ENCODE assay signal across 9 mouse cellular contexts in genomic region chr9:73045204-73045603, GRCm38 (mm10). TPM values are rescaled to one million over a fixed set of nuclear protein-coding genes. Genes with fewer than 3 reads are reported as not detected.
DNase-seq lines count a peak whose midpoint lies in the region; ATAC-seq and TF ChIP-seq lines count a peak whose summit lies in the region.
"Had no signal": no experiment of that assay in that cellular context is flagged by ENCODE, and none has a peak within 500 bp of the region (broad histone marks: within the 10 kb centered on the region; RNA-seq: fewer than 3 reads in every experiment).

No protein-coding gene starts in this region.

- H3K9me3 ChIP-seq in CH12.LX (replicated peaks; ENCODE audit: low read length), result no peaks in the 10 kb centered on the region
- H3K9me3 ChIP-seq in embryonic facial prominence, embryonic 15.5 days (replicated peaks), result no peaks in the 10 kb centered on the region
- H3K9me3 ChIP-seq in kidney, embryonic 16.5 days (ENCODE audit: low read length), result no peaks in the 10 kb centered on the region

- H3K79me2 ChIP-seq in CH12.LX (replicated peaks; ENCODE audit: control insufficient read depth, extremely low read depth, insufficient read depth, poor library complexity, severe bottlenecking) (peaks cover 16% of the 10 kb centered on the region), myocyte (ENCODE audit: control insufficient read depth, insufficient read depth) (peaks cover 5% of the 10 kb centered on the region)

- peaks cover 0 to 24% of the 10 kb centered on the region in 2 experiments for H3K36me3 ChIP-seq in CH12.LX (replicated peaks in 1 of 2; ENCODE audit: control insufficient read depth in 1 of 2, insufficient read depth in 1 of 2, low read length in 1 of 2)
- no peaks in the 10 kb centered on the region for H3K36me3 ChIP-seq in embryonic facial prominence, embryonic 15.5 days
- H3K36me3 ChIP-seq in kidney, embryonic 16.5 days (ENCODE audit: insufficient read depth, low read length), result no peaks in the 10 kb centered on the region
- no peaks in the 10 kb centered on the region for H3K36me3 ChIP-seq in myocyte (ENCODE audit: control insufficient read depth, insufficient read depth)

- peak; percentile 35 for DNase-seq in adrenal gland, adult 2 months
- DNase-seq in adrenal gland, postnatal 4 days (ENCODE audit: low spot score in 2 of 2), result no peak
- DNase-seq in CH12.LX (ENCODE audit: extremely low read depth), result no peak
- no peak for DNase-seq in right cerebral cortex, postnatal 25 days
- no peak for DNase-seq in frontal cortex, postnatal 36 days (ENCODE audit: low spot score in 2 of 2)

- no peak for TF ChIP-seq EP300 in CH12.LX (IDR thresholded peaks at IDR 0.05; ENCODE audit: low read length)

- dilution Hi-C loops in CH12.LX (cut with MboI; ENCODE audit: extremely low pct_ligation_motif_present, extremely low pct_unique_long_range_greater_than_20kb, low sequenced_read_pairs), result no loop called here

- no peak for TF ChIP-seq RAD21 in CH12.LX (IDR thresholded peaks at IDR 0.05; ENCODE audit: low read depth, low read length)

- WGBS in embryonic facial prominence, embryonic 15.5 days, result 5% methylated on average over 7 of the region's 7 CpGs
- 6% methylated on average over 7 of the region's 7 CpGs for WGBS in kidney, embryonic 16.5 days

- no peak overlapping the region for H3ac ChIP-seq in myocyte (ENCODE audit: control insufficient read depth, insufficient read length)

- ATAC-seq in embryonic facial prominence, embryonic 15.5 days (ENCODE audit: insufficient number of reproducible peaks, low FRiP score, low TSS enrichment, low read depth), result no peak
- ATAC-seq in kidney, embryonic 16.5 days (ENCODE audit: low FRiP score, low TSS enrichment), result no peak

- no peak for TF ChIP-seq CTCF in CH12.LX (conservative IDR thresholded peaks at IDR 0.05 in 1 of 2, IDR thresholded peaks at IDR 0.05 in 1 of 2; ENCODE audit: low read depth in 2 of 2, low read length in 2 of 2)

- H3K4me2 ChIP-seq in CH12.LX (ENCODE audit: insufficient read depth, low read depth, poor library complexity, severe bottlenecking) (peak overlapping the region; percentile 76), myocyte (ENCODE audit: low read depth) (peak overlapping the region; percentile 71)
- H3K4me2 ChIP-seq in embryonic facial prominence, embryonic 15.5 days (replicated peaks), result peak overlapping the region; percentile 95
- peak overlapping the region; percentile 90 for H3K4me2 ChIP-seq in kidney, embryonic 16.5 days (replicated peaks; ENCODE audit: low read depth, low read length)

- no peak for TF ChIP-seq POLR2A in CH12.LX (IDR thresholded peaks at IDR 0.05; ENCODE audit: low read depth, low read length)
- no peak for TF ChIP-seq POLR2A in myocyte (IDR thresholded peaks at IDR 0.05; ENCODE audit: insufficient read length, low read depth)

- peak overlapping the region; percentile 71 to 84 (median 75) for H3K4me3 ChIP-seq in CH12.LX (replicated peaks in 1 of 3; ENCODE audit: low read depth in 2 of 3, low read length in 2 of 3, poor library complexity in 1 of 3)
- H3K4me3 ChIP-seq in embryonic facial prominence, embryonic 15.5 days (replicated peaks), result peak overlapping the region; percentile 52
- H3K4me3 ChIP-seq in kidney, embryonic 16.5 days (ENCODE audit: low read length), result peak overlapping the region; percentile 55
- no peak overlapping the region for H3K4me3 ChIP-seq in myocyte

- peaks cover 2 to 44% of the 10 kb centered on the region in 2 experiments; a peak in 3 of 4 replicates for H3K4me1 ChIP-seq in CH12.LX (ENCODE audit: control insufficient read depth in 1 of 2, insufficient read depth in 2 of 2)
- peaks cover 30% of the 10 kb centered on the region for H3K4me1 ChIP-seq in embryonic facial prominence, embryonic 15.5 days
- H3K4me1 ChIP-seq in kidney, embryonic 16.5 days (ENCODE audit: insufficient read depth, low read length), result peaks cover 11% of the 10 kb centered on the region

- in situ Hi-C loops in CH12.LX (cut with MboI; ENCODE audit: low pct_ligation_motif_present, low pct_unique_long_range_greater_than_20kb, low sequenced_read_pairs), result no loop called here

- peak overlapping the region; percentile 75 for H3K9ac ChIP-seq in CH12.LX (ENCODE audit: insufficient read depth, low read depth)
- H3K9ac ChIP-seq in embryonic facial prominence, embryonic 15.5 days, result peak overlapping the region; percentile 47
- H3K9ac ChIP-seq in kidney, embryonic 16.5 days (replicated peaks; ENCODE audit: low read length), result peak overlapping the region; percentile 70

- no peak overlapping the region for H3K27ac ChIP-seq in CH12.LX (ENCODE audit: insufficient read depth, low read depth)
- no peak overlapping the region for H3K27ac ChIP-seq in embryonic facial prominence, embryonic 15.5 days (replicated peaks)
- no peak overlapping the region for H3K27ac ChIP-seq in kidney, embryonic 16.5 days (ENCODE audit: low read length)

- H3K27me3 ChIP-seq in CH12.LX (replicated peaks) (no peaks in the 10 kb centered on the region), myocyte (ENCODE audit: control insufficient read depth, insufficient read depth, insufficient read length) (no peaks in the 10 kb centered on the region)
- H3K27me3 ChIP-seq in embryonic facial prominence, embryonic 15.5 days, result no peaks in the 10 kb centered on the region
- H3K27me3 ChIP-seq in kidney, embryonic 16.5 days (ENCODE audit: insufficient read depth, low read length), result no peaks in the 10 kb centered on the region

TF ChIP-seq in CH12.LX, 34 proteins besides CTCF, POLR2A, EP300 and RAD21 (continues in another document):
- TF ChIP-seq PAX5 (IDR thresholded peaks at IDR 0.05; ENCODE audit: low read length) (no peak), MAZ (IDR thresholded peaks at IDR 0.05; ENCODE audit: low read depth, low read length) (no peak), SMC3 (IDR thresholded peaks at IDR 0.05; ENCODE audit: low read depth, low read length) (no peak), ZKSCAN1 (IDR thresholded peaks at IDR 0.05; ENCODE audit: borderline replicate concordance, low read depth, low read length) (no peak), ZMIZ1 (IDR thresholded peaks at IDR 0.05; ENCODE audit: low read depth, low read length) (no peak)

TF ChIP-seq in myocyte, 11 proteins besides CTCF, POLR2A, EP300 and RAD21:
- no peak for TF ChIP-seq POLR2AphosphoS2 (IDR thresholded peaks at IDR 0.05; ENCODE audit: insufficient read length, low read depth)
- no peak for TF ChIP-seq REST (IDR thresholded peaks at IDR 0.05; ENCODE audit: insufficient read depth, insufficient read length)
- no peak for TF ChIP-seq TCF3 (IDR thresholded peaks at IDR 0.05; ENCODE audit: insufficient read length, low read depth)
- no peak for TF ChIP-seq MAX (IDR thresholded peaks at IDR 0.05; ENCODE audit: low read depth)
- no peak for TF ChIP-seq E2F4 (IDR thresholded peaks at IDR 0.05; ENCODE audit: insufficient read depth)

RNA-seq across cellular contexts. Expression of gene Rab27a, which starts 0.6 kb away (rescaled TPM):
- total RNA-seq in adrenal gland, adult 2 months (2021), result 10 to 100 TPM; 36.2 to 36.8 TPM
- 3.3 and 5.5 TPM in 2 replicates for polyA plus RNA-seq in adrenal gland, adult 2 months (2012; rRNA removed)
- total RNA-seq in adrenal gland, postnatal 4 days (2021), result 10 to 100 TPM; 47.4 to 49.5 TPM
- total RNA-seq in CH12.LX (2012; rRNA removed) (14.8 and 15.1 TPM in 2 replicates), CH12.LX (2014; rRNA removed) (20.0 and 20.5 TPM in 2 replicates)
- polyA plus RNA-seq in CH12.LX (2012; ENCODE audit: insufficient read length, low read depth) (24.7 and 25.6 TPM in 2 replicates), myocyte (2012; fragmentation: generic; extraction: Trizol) (0.10 TPM)
- 9.5 and 10.9 TPM in 2 replicates for polyA plus RNA-seq in embryonic facial prominence, embryonic 15.5 days (2015; fragmentation: Nextera tagmentation; extraction: Ambion mirVana)
- polyA plus RNA-seq in kidney, embryonic 16.5 days (2015; fragmentation: Nextera tagmentation; extraction: Ambion mirVana), result 6.0 and 6.6 TPM in 2 replicates

RNA-seq across cellular contexts. Expression of gene Pigb, which starts 5.0 kb away (rescaled TPM):
- total RNA-seq in adrenal gland, adult 2 months (2021), result 10 to 100 TPM; 13.3 to 14.7 TPM
- polyA plus RNA-seq in adrenal gland, adult 2 months (2012; rRNA removed), result 7.2 and 9.6 TPM in 2 replicates
- 10 to 100 TPM; 18.8 to 20.4 TPM for total RNA-seq in adrenal gland, postnatal 4 days (2021)
- 5.7 and 6.7 TPM in 2 replicates for total RNA-seq in CH12.LX (2012; rRNA removed)
- 2.8 and 3.8 TPM in 2 replicates for total RNA-seq in CH12.LX (2014; rRNA removed)
- 13.6 and 15.9 TPM in 2 replicates for polyA plus RNA-seq in CH12.LX (2012; ENCODE audit: insufficient read length, low read depth)
- polyA plus RNA-seq in embryonic facial prominence, embryonic 15.5 days (2015; fragmentation: Nextera tagmentation; extraction: Ambion mirVana), result 12.0 and 15.0 TPM in 2 replicates
- 15.4 and 19.9 TPM in 2 replicates for polyA plus RNA-seq in kidney, embryonic 16.5 days (2015; fragmentation: Nextera tagmentation; extraction: Ambion mirVana)
- 5.3 TPM for polyA plus RNA-seq in myocyte (2012; fragmentation: generic; extraction: Trizol)

RNA-seq across cellular contexts. Expression of gene Khdc3, which starts 56.4 kb away (rescaled TPM):
- under 1 TPM in 1 of 2 experiments, not detected in 1; 0.48 TPM for total RNA-seq in adrenal gland, adult 2 months (2021)
- polyA plus RNA-seq in adrenal gland, adult 2 months (2012; rRNA removed), result 0.25 and 0.33 TPM in 2 replicates
- total RNA-seq in adrenal gland, postnatal 4 days (2021), result 1 to 10 TPM; 1.3 to 1.5 TPM
- 0.17 and 0.21 TPM in 2 replicates for total RNA-seq in CH12.LX (2012; rRNA removed)
- 0.58 and 0.86 TPM in 2 replicates for total RNA-seq in CH12.LX (2014; rRNA removed)
- 0.70 and 0.84 TPM in 2 replicates for polyA plus RNA-seq in CH12.LX (2012; ENCODE audit: insufficient read length, low read depth)
- not detected in 2 replicates for polyA plus RNA-seq in embryonic facial prominence, embryonic 15.5 days (2015; fragmentation: Nextera tagmentation; extraction: Ambion mirVana)
- polyA plus RNA-seq in kidney, embryonic 16.5 days (2015; fragmentation: Nextera tagmentation; extraction: Ambion mirVana), result not detected in 2 replicates
- polyA plus RNA-seq in myocyte (2012; fragmentation: generic; extraction: Trizol), result not detected
- polyA plus RNA-seq: gonadal fat pad, adult 2 months had no signal

RNA-seq across cellular contexts. Expression of gene Gm20509, which starts 57.1 kb away (rescaled TPM):
- total RNA-seq in adrenal gland, adult 2 months (2021), result under 1 TPM in 1 of 2 experiments, not detected in 1; 0.29 TPM
- not detected in 2 replicates for polyA plus RNA-seq in adrenal gland, adult 2 months (2012; rRNA removed)
- total RNA-seq in adrenal gland, postnatal 4 days (2021), result not detected
- not detected in 2 replicates for total RNA-seq in CH12.LX (2012; rRNA removed)
- not detected in 2 replicates for total RNA-seq in CH12.LX (2014; rRNA removed)
- polyA plus RNA-seq in CH12.LX (2012; ENCODE audit: insufficient read length, low read depth), result not detected in 2 replicates
- polyA plus RNA-seq in embryonic facial prominence, embryonic 15.5 days (2015; fragmentation: Nextera tagmentation; extraction: Ambion mirVana), result not detected in 2 replicates
- polyA plus RNA-seq in kidney, embryonic 16.5 days (2015; fragmentation: Nextera tagmentation; extraction: Ambion mirVana), result not detected in 2 replicates
- polyA plus RNA-seq in myocyte (2012; fragmentation: generic; extraction: Trizol), result not detected
- polyA plus RNA-seq: gonadal fat pad, adult 2 months had no signal

RNA-seq across cellular contexts. Expression of gene Ccpg1, which starts 60.0 kb away (rescaled TPM):
- total RNA-seq in adrenal gland, adult 2 months (2021), result 100 to 1,000 TPM; 135 to 141 TPM
- 8.3 and 11.3 TPM in 2 replicates for polyA plus RNA-seq in adrenal gland, adult 2 months (2012; rRNA removed)
- 10 to 100 TPM; 81.5 to 91.7 TPM for total RNA-seq in adrenal gland, postnatal 4 days (2021)
- 3.6 and 5.2 TPM in 2 replicates for total RNA-seq in CH12.LX (2012; rRNA removed)
- total RNA-seq in CH12.LX (2014; rRNA removed), result 5.7 and 6.2 TPM in 2 replicates
- polyA plus RNA-seq in CH12.LX (2012; ENCODE audit: insufficient read length, low read depth), result 15.4 and 18.3 TPM in 2 replicates
- 39.1 and 39.4 TPM in 2 replicates for polyA plus RNA-seq in embryonic facial prominence, embryonic 15.5 days (2015; fragmentation: Nextera tagmentation; extraction: Ambion mirVana)
- polyA plus RNA-seq in kidney, embryonic 16.5 days (2015; fragmentation: Nextera tagmentation; extraction: Ambion mirVana), result 45.9 and 47.5 TPM in 2 replicates
- 9.5 TPM for polyA plus RNA-seq in myocyte (2012; fragmentation: generic; extraction: Trizol)
